Mouse (Mus musculus): Measurements from ENCODE around the gene Nfkbid.
A peak's percentile ranks its signal among the peaks of the same experiment; 100 is the strongest.

Nfkbid gene

DNA sequence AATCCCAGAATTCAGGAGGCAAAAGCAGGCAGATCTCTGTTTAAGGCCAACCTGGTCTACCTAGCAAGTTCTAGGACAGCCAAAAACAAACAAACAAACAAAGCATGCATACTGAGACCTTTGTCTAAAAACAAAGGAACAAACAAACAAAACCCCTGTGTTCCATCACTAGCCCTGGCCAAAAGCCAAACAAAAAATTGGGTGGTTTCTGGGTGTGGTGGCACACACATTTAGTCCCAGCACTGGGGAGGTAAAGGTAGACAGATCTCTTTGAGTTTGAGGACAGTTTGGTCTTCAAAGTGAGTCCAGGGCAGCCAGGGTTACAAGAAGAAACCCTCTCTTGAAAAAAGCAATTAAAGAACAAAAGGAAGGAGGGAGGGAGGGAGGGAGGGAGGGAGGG is 7.8 kb downstream of the Nfkbid start:
- DNase-seq (ENCODE audit: low spot score) = no peak

DNA sequence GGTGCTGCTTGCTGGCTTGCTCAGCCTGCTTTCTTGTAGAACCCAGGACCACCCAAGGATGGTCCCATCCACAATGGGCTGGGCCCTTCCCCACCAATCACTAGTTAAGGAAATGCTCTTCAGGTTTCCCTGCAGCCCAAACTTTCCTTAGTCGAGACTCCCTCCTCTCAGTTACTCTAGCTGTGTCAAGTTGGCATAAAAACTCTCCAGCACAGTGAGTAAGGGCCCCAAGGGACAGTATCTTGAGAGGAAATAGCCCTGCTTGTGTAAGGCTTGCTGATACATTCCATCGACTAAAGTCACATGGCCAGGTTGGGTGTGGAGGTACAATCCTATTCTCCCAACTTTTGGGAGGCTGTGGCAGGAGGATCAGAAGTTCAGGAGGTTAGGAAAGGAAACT is 8.7 kb downstream of the Nfkbid start:
- DNase-seq (ENCODE audit: low spot score) = no peak

DNA sequence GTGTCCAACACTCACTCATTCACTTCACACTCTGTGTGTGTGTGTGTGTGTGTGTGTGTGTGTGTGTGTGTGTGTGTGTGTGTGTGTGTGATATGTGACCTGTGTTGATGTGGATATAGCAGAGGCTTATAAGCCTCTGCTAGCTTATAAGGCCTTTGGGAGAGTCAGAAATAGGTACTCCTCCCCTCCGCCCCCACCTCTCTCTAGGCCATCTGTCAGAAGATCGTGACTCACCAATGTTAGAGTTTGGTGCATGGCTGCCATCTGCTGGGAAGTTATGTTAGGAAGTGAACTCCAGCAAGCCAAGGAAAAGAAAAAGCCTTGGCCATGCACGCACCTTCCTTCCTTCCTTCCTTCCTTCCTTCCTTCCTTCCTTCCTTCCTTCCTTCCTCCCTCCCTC is 10.3 kb downstream of the Nfkbid start:
- DNase-seq (ENCODE audit: low spot score) = peak; percentile 90

DNA sequence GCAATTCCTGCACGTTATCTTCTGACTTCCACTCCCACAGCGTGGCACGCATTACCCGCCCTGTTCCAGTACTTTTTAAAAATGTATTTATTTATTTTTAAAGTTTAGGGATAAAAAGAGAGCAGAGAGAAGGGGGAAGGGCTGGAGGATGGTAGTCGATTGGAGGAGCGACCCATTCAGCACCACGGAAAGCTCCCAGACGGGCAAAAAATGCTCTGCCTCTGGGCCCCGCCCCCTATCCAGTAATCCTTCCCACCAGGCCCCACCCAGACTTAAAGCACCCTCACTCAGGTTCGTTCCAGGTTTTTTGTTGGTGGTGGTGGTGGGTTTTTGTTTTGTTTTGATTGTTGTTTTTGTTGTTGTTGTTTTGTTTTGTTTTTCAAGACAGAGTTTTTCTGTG is 12.7 kb downstream of the Nfkbid start:
- no peak for DNase-seq (ENCODE audit: low spot score)

DNA sequence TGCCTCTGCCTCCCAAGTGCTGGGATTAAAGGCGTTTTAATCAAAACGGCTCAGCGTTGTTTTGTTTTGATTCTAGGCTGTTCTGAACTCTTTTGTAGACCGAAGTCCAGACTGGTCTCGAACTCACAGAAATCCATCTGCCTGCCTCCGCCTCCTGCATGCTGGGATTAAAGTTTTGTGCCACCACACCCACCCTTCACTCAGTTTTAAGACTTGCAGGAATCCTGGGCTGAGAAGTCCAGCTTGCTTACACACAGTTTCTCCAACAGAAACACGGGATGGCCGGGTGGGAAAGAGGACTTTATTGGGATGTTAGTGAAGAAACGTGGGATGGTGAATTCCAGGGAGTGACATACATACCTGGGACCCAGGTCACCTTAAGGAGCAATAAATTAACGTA is 13.2 kb downstream of the Nfkbid start:
- DNase-seq (ENCODE audit: low spot score) = no peak

DNA sequence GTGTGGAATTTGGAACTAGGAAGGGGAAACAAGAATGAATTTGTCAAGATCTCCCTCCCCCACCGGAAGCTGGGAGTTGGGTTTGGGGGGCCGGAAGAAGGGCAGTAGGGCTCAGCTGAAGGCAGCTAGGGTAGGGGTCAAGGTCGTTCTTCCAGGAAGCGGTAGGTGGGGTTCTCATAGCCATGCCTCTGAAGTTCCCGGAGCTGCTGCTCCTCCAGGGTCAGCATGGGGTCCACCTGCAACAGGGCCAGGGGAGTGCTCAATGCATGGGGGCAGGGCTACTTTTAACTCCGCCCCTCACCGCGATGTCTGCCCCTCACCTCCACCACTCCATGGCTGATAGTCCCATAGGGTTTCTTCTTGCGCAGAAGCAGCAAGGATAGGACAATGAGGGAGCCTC is 13.6 kb downstream of the Nfkbid start:
- DNase-seq (ENCODE audit: low spot score) = no peak

DNA sequence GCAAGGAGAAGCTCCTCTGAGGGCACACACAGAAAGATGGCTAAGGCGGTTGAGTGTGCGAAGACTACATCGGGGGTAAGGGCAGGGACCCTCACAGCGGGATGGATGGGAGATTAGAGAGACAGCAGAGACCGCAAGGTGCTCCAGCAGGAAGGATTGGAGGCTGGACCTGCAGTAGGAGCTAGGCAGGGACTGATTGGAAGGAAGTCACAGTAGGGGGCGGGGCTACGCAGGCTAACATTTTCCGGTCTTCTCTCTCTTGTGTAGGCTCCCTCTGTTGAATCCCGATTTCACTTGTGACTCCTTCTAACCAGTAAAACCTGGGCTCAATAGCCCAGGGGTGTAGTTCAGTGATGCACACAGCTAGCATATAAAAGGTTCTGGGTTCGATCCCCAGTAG is 15.3 kb downstream of the Nfkbid start:
- no peak for DNase-seq (ENCODE audit: low spot score)

DNA sequence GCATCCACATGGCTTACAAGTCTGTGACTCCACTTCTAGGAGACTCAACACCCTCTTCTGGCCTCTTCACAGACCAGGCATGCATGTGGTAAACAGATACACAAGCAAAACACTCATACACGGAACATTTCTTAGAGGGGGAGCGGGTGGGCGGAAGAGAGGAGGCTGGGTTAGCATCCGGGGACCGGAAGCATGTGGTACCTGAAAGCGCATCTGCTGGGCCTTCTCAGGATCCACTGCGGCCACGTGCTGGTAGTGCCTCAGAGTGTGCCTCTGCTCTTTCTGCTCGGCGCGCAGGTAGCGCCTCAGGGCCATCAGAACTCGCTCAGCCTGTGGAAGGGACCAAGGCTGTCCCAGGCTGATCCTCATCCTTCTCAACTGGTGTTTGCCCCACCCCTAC is 18.2 kb downstream of the Nfkbid start:
- DNase-seq (ENCODE audit: low spot score) = no peak

DNA sequence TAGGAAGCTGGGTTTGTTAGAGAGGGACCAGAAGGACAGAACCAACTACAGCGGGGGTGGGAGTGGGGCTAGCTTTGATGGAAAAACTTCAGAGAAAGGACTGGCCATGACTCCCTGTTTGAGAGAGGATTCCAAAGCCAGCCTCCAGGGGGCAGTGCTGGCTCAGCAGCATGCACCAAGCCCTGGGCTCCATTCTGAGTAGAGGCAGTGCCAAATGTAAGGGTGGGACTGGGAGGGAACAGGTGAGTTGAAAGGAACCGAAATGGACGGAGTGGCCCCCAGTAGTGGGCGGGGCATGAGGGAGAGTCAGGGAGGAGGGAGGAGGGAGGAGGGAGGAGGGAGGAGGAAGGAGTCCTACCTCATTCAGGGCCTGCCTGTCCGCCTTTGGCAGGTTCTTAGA is 19.2 kb downstream of the Nfkbid start:
- DNase-seq (ENCODE audit: low spot score) = no peak

DNA sequence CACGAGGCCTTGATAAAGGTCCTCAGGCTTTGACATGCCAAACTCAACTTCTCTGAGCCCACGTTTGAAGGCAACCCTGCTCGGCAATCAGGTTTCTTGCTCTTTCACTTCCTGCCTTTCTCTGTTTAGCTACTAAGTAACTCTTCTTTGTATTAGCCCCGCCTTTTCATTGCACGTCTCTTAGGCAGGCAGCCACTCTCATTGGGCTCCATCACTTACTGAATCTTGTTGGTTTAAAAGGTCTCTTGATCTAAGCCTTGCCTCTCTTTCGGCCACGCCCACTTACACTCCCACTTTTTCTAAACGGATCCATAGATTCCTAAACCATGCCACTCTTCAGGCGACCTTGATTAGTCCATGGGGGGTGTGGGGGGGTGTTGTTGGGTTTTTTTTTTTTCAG is 22.2 kb downstream of the Nfkbid start:
- no peak for DNase-seq (ENCODE audit: low spot score)

DNA sequence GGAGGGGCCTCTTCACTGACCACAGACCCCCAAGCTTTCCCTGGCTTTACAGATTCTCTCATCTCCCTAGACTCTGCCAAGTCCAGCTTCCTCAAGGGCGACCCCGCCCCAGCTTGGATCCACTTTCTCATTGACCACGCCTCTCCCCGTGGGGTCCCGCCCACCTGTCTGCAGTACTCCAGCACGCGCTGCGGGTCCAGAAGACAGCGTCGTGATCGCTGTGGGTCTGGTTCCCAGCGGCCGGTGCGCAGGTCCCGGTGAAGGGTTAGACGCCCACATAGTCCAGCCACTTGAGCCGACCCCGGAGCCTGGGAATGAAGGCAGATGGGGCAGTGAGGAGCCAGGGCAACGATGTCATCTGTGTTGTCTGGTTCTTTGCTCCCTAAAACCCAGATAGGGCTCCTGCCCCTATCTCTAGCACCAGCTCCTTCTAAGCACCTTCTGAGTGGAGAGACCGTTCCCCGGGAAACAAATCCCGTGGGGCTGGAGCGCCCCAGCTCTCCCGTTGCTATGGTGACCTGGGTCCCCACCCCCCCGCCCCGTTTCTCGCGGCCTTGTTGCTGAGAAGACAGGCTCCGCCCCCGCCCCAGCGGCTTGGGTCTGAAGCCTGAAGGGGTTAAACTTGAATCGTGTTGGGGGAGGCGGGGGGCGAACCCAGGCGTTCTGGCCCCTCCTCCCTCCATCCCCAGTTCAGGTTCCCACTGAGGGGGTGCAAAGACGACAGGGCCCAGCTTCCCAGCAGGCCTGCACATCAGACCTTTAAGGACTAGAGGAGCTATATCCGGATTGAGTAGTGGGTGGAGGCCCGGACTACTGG is 22.8 kb downstream of the Nfkbid start:
- DNase-seq (ENCODE audit: low spot score) = no peak

DNA sequence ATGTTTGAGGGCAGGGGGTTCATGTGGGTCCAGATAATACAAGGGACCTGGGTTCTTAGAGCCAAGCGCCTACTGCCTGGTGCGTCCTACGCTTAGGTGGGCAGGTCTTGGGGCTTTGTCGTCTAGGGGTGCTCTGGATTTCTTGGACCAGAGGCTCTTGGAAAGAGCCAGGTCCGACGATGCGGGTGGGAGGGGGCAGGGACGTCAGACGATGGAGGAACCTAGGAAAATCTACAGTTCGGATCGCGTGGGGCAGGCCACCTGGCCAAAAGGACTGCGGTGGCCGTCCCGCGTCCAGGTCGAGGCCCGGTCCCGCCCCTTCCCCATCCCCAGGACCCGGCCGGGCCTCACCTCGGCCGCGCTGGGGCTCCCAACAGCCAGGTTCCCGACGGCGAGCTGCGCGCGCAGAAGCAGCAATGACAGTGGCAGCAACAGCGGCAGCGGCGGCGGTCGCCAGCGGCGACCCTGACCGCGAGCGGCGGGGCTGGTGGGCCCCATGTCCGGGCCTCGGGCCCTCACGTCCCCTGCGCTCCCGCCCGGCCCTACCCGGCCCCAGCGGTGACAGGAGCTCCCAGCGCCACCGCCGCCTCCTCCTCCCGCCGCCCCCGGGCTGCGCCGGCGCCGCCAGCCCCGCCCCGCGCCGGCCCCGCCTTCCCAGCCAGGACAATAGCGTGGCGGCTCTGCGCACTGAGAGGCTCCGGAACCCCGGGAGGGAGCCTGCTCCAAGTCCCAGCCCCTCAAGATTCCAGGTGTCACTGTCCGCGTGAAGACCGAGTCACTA is 23.6 kb downstream of the Nfkbid start, which contains the start of gene Aplp1:
Gene Aplp1 (minus strand): TSS at position 565 of the 781 bp plus-strand sequence.
- no peak for DNase-seq (ENCODE audit: low spot score)

DNA sequence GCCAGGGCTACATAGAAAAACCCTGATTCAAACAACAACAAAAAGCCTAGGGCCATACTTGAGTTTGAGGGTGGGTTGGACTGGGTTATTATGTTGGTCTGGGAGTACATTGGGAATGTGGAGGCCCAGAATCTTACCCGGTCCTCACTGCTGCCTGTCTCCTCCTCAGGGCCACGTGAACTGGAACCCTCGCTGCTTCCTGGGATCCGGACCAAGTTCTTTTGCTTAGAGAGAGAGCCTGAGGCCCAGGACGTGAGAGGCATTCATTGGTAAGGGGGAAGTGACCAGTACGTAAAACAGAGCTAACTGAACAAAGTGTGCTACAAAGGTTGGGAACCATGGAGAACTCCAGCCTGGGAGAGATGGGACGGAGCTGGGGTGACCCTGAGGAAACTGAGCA is 28.7 kb downstream of the Nfkbid start:
- DNase-seq (ENCODE audit: low spot score) = no peak

DNA sequence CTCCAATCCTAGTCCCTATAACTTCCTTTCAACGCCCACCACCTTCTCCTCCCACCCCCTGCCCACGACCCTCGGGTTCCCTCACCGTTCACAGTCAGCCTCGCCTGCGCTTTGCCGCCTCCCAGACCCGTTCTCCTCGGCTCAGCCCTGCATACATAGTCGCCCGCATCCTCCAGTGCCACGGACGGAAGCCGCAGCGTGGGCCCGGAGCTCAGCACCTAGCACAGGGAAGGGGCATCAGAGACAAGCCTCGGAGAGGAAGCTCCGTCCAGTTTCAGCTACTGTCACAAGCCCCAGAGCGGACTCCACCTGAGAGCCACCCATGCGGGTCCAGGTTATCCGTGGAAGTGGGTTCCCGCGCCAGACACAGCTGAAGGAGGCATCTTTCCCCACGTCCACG is 31.8 kb downstream of the Nfkbid start:
- no peak for DNase-seq (ENCODE audit: low spot score)

DNA sequence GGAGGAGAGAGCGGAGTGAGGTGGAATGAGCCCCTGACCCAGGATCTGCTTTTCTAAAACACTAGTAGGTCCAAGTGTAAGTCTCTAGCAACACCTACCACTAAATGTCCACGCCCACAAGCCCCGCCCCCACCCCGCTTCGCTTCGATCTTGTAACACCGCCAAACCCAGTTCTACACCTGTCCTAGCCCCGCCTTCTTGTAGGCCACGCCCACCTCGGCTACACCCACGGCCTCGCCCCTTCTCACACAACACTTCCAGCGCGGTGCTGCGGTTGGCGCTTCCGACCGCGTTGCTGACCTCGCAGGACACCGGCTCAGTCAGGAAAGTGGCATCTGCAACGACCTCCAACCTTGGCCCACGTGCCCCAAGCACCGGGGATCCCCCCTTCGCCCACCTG is 32.2 kb downstream of the Nfkbid start:
- no peak for DNase-seq (ENCODE audit: low spot score)

DNA sequence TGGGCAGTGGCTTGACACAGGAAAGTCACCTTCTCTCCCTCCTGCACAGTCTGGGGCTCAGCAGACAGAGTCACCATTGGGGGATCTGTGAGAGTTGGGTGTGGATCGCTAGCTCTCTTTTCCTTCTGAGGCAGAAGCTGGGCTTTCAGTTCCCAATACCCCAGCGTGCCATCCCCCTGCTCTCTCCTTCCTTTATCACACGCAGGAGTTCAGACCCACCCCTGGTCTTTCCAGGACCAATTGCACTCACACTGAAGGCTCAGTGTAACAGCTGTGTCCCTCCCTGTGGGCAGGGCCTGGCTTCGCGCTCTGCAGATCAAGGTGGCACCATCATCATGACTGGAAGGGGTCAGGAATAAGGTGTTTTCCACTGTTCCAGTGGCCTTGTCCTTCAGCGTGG is 32.7 kb downstream of the Nfkbid start:
- no peak for DNase-seq (ENCODE audit: low spot score)

DNA sequence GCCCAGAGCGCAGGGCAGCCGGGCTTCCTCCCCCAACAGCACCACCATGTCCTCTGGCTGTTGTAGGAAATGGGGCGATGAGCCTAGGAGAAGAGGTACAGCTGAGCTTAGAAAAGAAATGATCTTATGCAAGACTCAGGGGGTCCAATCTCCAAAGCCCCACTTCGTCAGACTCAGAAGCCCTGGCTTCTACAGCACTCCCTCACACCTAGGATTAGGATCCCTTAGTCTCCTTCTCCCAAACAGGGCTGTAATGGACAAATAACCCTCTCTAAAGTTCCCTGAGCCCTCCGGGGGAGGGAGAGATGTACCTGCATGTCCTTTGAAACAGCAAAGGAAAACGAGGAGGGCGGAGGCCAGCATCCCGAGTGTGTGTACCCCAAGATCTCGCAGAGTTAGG is 35.0 kb downstream of the Nfkbid start:
- no peak for DNase-seq (ENCODE audit: low spot score)

DNA sequence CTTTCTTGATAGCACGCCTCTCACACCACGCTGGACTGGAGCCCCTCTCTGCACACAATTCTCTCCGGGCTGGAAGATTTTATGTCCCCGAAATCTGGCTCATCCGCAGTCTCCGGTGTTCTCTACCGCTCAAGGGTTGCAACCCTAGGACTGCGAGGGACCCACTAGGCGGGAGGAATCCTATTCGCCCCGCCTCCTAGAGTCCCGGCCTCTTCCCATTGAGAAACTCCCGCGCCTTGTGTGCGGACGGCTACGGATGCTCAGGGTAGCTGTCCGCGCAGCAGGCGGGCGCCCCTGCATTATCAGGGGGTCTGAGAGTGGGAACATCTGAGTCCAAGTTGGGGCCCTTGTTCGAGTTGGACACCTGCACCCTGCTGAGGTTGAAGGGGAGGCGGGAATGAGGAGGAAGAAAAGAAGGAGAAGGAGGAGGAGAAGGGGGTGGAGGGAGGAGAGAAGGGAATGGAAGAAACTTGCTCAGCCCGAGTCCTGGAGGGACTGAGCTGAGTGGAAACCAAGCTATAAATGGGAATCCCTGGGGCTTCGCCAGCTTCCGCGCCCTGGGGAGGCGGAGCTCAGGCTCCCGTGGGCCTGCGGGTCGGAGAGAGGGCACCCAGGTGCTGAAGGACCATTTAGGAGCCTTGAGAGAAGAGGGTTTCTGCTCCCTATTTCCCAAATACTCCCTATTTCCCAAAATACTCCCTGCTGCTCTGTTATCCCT is 35.5 kb downstream of the Nfkbid start:
- no peak for DNase-seq (ENCODE audit: low spot score)

DNA sequence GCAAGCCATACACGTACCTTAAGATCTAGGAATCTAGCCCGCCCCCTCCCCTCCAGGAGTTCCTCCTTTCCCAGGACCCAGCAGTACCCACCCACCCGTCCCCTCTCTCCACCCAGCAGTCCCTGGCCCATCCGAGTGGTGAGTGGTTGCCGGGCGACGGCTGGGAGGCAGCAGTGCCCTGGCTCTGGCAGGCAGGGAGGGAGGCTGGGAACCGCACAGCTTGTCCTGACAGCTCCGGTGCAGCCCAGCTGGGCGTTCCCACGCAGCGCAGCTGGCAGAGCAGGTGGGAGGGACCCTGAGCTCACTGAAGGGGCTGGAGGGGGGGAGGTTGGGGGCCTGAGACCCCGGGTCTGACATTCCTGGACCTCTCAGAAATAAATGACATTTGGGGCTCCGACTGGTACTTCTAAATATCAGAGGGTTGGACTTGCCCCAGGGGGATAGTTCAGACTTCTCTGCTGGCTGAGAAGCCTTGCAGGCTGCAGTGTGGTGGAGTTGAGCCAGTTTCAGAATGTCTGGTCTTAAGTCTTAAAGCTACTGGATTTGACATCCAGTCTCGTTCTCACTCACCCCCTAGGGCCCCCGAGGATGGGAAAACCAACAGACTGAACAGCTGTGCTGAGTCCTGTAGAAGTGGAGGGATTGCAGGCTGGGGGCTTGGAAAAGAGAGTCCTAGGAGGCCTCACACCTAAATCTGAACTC is 36.2 kb downstream of the Nfkbid start, which contains the start of the genes Kirrel2 and Nphs1:
Gene Kirrel2 (minus strand): TSS at position 62 of the 702 bp plus-strand sequence.
Gene Nphs1 (plus strand): TSS at position 687 of the 702 bp plus-strand sequence.
- DNase-seq (ENCODE audit: low spot score) = no peak

DNA sequence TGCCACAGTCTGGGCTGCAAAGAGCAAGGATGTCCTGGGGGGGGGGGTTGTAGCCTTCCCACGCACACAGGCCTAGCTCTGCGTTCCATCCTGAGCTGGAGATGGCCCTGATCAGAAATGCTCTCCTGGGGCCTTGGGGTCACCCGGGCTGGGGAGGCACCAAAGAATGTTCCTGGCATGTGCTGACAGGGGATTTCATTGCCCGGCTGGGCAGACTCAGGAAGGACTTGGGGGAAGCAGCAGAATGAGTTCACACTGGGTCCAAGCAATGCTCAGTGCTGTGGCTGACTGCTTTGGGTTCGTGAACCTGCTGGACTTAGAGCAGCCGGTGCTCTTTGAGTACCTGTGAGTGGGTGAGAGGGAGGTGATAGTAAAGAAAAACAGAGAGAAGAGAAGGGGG is 38.0 kb downstream of the Nfkbid start:
- no peak for DNase-seq (ENCODE audit: low spot score)

DNA sequence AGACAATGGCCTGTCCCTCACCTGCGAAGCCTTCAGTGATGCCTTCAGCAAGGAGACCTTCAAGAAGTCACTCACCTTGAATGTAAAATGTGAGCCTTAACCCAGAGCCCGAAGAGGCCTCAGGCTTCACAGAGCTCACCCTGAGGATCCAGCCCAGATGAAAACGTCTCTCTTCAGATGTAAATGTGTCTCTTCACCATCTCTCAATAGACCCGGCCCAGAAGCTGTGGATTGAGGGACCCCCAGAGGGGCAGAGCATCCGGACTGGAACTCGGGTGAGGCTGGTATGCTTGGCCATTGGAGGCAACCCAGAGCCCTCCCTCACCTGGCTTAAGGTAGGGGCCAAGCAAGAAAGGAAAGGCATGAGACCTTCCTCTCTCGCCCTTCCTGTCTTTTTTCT is 42.0 kb downstream of the Nfkbid start:
- no peak for DNase-seq (ENCODE audit: low spot score)

DNA sequence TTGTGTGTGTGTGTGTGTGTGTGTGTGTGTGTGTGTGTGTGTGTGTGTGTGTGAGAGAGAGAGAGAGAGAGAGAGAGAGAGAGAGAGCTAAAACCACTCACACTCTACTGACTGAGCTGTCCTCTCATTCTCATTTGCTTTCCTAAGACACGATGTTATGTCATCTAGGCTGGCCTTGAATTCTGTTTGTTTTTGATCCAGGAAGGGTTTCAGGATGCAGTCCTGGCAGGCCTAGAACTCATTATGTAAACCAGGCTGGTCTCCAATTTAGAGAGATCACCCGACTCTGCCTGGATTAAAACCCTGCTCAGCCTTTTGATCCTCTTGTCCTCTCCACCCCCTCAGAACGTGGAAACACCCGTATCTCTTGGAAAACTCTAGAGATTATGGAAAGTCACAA is 42.5 kb downstream of the Nfkbid start:
- DNase-seq (ENCODE audit: low spot score) = no peak
